Mouse (Mus musculus) CH12.LX (cell line): ENCODE results near the gene Olfr1359. TPM values are rescaled to one million over a fixed set of nuclear protein-coding genes. Genes with fewer than 3 reads are reported as not detected.

ENCODE experiments used
- DNase-seq: peaks from one replicate; pipeline ENCODE4 v3.0.0-alpha.2; 2013; ENCODE audit errors: extremely low read depth
- H3K27ac ChIP-seq: 2 replicates; pipeline ENCODE4 v1.5.1; 2012; ENCODE audit warnings: low read depth, mild to moderate bottlenecking, control low read depth, moderate library complexity; ENCODE audit not compliant: insufficient read depth
- H3K27me3 ChIP-seq: replicated peaks from 2 replicates; pipeline ENCODE3; 2012; ENCODE audit warnings: inconsistent platforms
- H3K36me3 ChIP-seq, 2 experiments: replicated peaks in 1 of 2; 2 replicates each; pipeline versions ENCODE3 to v1.6.1; 2012; ENCODE audit warnings: inconsistent platforms in 1 of 2, low read length in 1 of 2, mild to moderate bottlenecking in 1 of 2, mixed read lengths in 1 of 2, moderate library complexity in 1 of 2; ENCODE audit not compliant: control insufficient read depth in 1 of 2, insufficient read depth in 1 of 2
- H3K4me1 ChIP-seq, 2 experiments: 2 replicates each; pipeline ENCODE4 v1.6.1; 2012; ENCODE audit warnings: inconsistent platforms in 1 of 2, moderate library complexity in 1 of 2; ENCODE audit not compliant: insufficient read depth in 2 of 2, control insufficient read depth in 1 of 2
- H3K4me2 ChIP-seq: 2 replicates; pipeline ENCODE4 v1.6.1; 2012; ENCODE audit warnings: low read depth, mild to moderate bottlenecking, control low read depth; ENCODE audit not compliant: poor library complexity, insufficient read depth, severe bottlenecking
- H3K4me3 ChIP-seq, 3 experiments: fragments of 150-350 bp in 1 of 3; sonication (generic) in 1 of 3; replicated peaks in 1 of 3; 2 replicates each; pipeline versions ENCODE3 to v1.5.1; 2011 to 2012; ENCODE audit warnings: low read depth in 2 of 3, low read length in 2 of 3, mild to moderate bottlenecking in 2 of 3, moderate library complexity in 2 of 3, control low read depth in 1 of 3, improper control_type of control experiment in 1 of 3, inconsistent platforms in 1 of 3, mixed read lengths in 1 of 3; ENCODE audit not compliant: poor library complexity in 1 of 3
- H3K79me2 ChIP-seq: replicated peaks from 2 replicates; pipeline ENCODE4 v1.6.1; 2012; ENCODE audit warnings: mild to moderate bottlenecking, moderate library complexity; ENCODE audit not compliant: control insufficient read depth, poor library complexity, insufficient read depth, severe bottlenecking; ENCODE audit errors: extremely low read depth
- H3K9ac ChIP-seq: 2 replicates; pipeline ENCODE4 v1.6.1; 2012; ENCODE audit warnings: low read depth, mild to moderate bottlenecking, control low read depth, moderate library complexity; ENCODE audit not compliant: insufficient read depth
- H3K9me3 ChIP-seq: replicated peaks from 2 replicates; pipeline ENCODE3; 2012; ENCODE audit warnings: low read length, inconsistent platforms, mixed read lengths
- BHLHE40 ChIP-seq: IDR thresholded peaks from 2 replicates; pipeline ENCODE4 v1.6.1; 2011; ENCODE audit warnings: mild to moderate bottlenecking, low read depth, low read length, improper control_type of control experiment
- CHD2 ChIP-seq: IDR thresholded peaks from 2 replicates; pipeline ENCODE4 v1.6.1; 2011; ENCODE audit warnings: low read length, improper control_type of control experiment
- E2F4 ChIP-seq: IDR thresholded peaks from 2 replicates; pipeline ENCODE4 v1.6.1; 2011; ENCODE audit warnings: low read depth, low read length, improper control_type of control experiment; ENCODE audit not compliant: insufficient replicate concordance
- ETS1 ChIP-seq: conservative IDR thresholded peaks from 2 replicates; pipeline ENCODE4 v1.6.1; 2012; ENCODE audit warnings: low read depth, mild to moderate bottlenecking, inconsistent platforms, low read length, improper control_type of control experiment, moderate library complexity
- GABPA ChIP-seq: IDR thresholded peaks from 2 replicates; pipeline ENCODE4 v1.6.1; 2012; ENCODE audit warnings: low read depth, low read length, improper control_type of control experiment, inconsistent platforms; ENCODE audit not compliant: insufficient replicate concordance
- IRF4 ChIP-seq: IDR thresholded peaks from 2 replicates; pipeline ENCODE4 v1.6.1; 2014; ENCODE audit warnings: low read depth, mild to moderate bottlenecking, inconsistent platforms, low read length, improper control_type of control experiment
- JUN ChIP-seq: IDR thresholded peaks from 2 replicates; pipeline ENCODE4 v1.6.1; 2011; ENCODE audit warnings: low read depth, mild to moderate bottlenecking, low read length, improper control_type of control experiment, moderate library complexity; ENCODE audit not compliant: insufficient read depth
- MAFK ChIP-seq: IDR thresholded peaks from 2 replicates; pipeline ENCODE4 v1.6.1; 2011; ENCODE audit warnings: low read length, improper control_type of control experiment; ENCODE audit not compliant: insufficient replicate concordance
- MEF2A ChIP-seq: IDR thresholded peaks from 2 replicates; pipeline ENCODE4 v1.6.1; 2014; ENCODE audit warnings: low read depth, mild to moderate bottlenecking, inconsistent platforms, low read length, improper control_type of control experiment, borderline replicate concordance
- MXI1 ChIP-seq: IDR thresholded peaks from 2 replicates; pipeline ENCODE4 v1.6.1; 2011; ENCODE audit warnings: mild to moderate bottlenecking, low read depth, low read length, improper control_type of control experiment
- MYC ChIP-seq: IDR thresholded peaks from 2 replicates; pipeline ENCODE4 v1.6.1; 2011; ENCODE audit warnings: low read depth, mild to moderate bottlenecking, improper control_type of control experiment, low read length
- POLR2A ChIP-seq: IDR thresholded peaks from 2 replicates; pipeline ENCODE4 v1.6.1; 2011; ENCODE audit warnings: low read depth, mild to moderate bottlenecking, improper control_type of control experiment, low read length
- POLR2AphosphoS2 ChIP-seq: IDR thresholded peaks from 2 replicates; pipeline ENCODE4 v1.6.1; 2011; ENCODE audit warnings: low read depth, low read length, improper control_type of control experiment
- RAD21 ChIP-seq: IDR thresholded peaks from 2 replicates; pipeline ENCODE4 v1.6.1; 2011; ENCODE audit warnings: low read depth, mild to moderate bottlenecking, low read length, improper control_type of control experiment, moderate library complexity
- RCOR1 ChIP-seq: conservative IDR thresholded peaks from 2 replicates; pipeline ENCODE4 v1.6.1; 2012; ENCODE audit warnings: low read depth, mild to moderate bottlenecking, inconsistent platforms, low read length, improper control_type of control experiment
- SIN3A ChIP-seq: IDR thresholded peaks from 2 replicates; pipeline ENCODE4 v1.6.1; 2012; ENCODE audit warnings: low read length, improper control_type of control experiment, inconsistent platforms
- SMC3 ChIP-seq: IDR thresholded peaks from 2 replicates; pipeline ENCODE4 v1.6.1; 2011; ENCODE audit warnings: low read depth, low read length, improper control_type of control experiment
- TBP ChIP-seq: conservative IDR thresholded peaks from 2 replicates; pipeline ENCODE4 v1.6.1; 2011; ENCODE audit warnings: low read depth, low read length, improper control_type of control experiment
- UBTF ChIP-seq: IDR thresholded peaks from 2 replicates; pipeline ENCODE4 v1.6.1; 2012; ENCODE audit warnings: low read depth, mild to moderate bottlenecking, inconsistent platforms, low read length, improper control_type of control experiment, moderate library complexity
- ZMIZ1 ChIP-seq: IDR thresholded peaks from 2 replicates; pipeline ENCODE4 v1.6.1; 2012; ENCODE audit warnings: low read depth, mild to moderate bottlenecking, inconsistent platforms, low read length, improper control_type of control experiment
- ZNF384 ChIP-seq: IDR thresholded peaks from 2 replicates; pipeline ENCODE4 v1.6.1; 2012; ENCODE audit warnings: low read depth, low read length, improper control_type of control experiment, inconsistent platforms
- dilution Hi-C: fragments of 300-500 bp; cut with MboI; formaldehyde crosslinking; loops from 2 replicates; pipeline ENCODE4 v1.14.3; 2020; ENCODE audit warnings: low sequenced_read_pairs; ENCODE audit not compliant: extremely low pct_unique_long_range_greater_than_20kb, extremely low pct_ligation_motif_present
- in situ Hi-C: fragments of 300-500 bp; cut with MboI; formaldehyde crosslinking; loops from 3 replicates; pipeline ENCODE4 v1.14.3; 2019; ENCODE audit warnings: low sequenced_read_pairs, low pct_ligation_motif_present, low pct_unique_long_range_greater_than_20kb, mixed read lengths
- polyA plus RNA-seq: library from polyadenylated mRNA; unstranded; fragments of >175 nt; gene quantifications from 2 replicates; pipeline ENCODE4 v1.2.1, GENCODE M21; 2012; ENCODE audit warnings: low read depth; ENCODE audit not compliant: insufficient read length
- total RNA-seq, 2 experiments: library from RNA; depleted of rRNA; stranded (reverse); fragments of 300-350 nt in 1 of 2; fragments of >200 nt in 1 of 2; gene quantifications; 2 replicates each; pipeline ENCODE4 v1.2.3; 2012 to 2014

The Olfr1359 gene
- total and polyA plus RNA-seq, 3 experiments, result not detected

DNA sequence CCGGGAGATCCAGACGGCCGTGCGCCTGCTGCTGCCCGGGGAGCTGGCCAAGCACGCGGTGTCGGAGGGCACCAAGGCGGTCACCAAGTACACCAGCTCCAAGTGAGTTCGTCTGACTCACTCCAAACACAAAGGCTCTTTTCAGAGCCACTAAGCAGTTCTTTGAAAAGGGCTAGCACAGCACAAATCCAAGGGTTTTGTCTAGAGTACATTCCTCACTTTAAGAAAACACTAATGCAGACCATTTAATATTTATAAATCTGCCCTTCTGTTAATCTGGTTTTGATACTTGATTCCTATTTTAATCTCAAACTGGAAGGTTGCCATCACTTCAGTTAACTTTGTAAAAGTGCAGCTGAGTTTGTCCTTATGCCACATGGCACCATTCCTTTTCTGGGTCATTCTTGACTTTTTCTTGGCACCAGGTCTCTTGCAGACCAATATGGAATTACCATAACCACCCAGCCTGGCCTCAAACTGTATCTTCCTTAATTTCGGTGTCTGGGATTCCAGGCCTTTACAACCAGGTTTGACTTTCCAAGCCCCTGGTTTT lies 24.5 kb downstream of the Olfr1359 start:
- Histone ChIP-seq H3K9ac (peak overlapping the region; percentile 80), H3K27me3 (no peaks in the 10 kb centered on the region), H3K4me2 (peak overlapping the region; percentile 50; the same call in 1 of the 2 replicates), H3K36me3 (no peaks in the 10 kb centered on the region), H3K4me1 (peaks cover 2 to 28% of the 10 kb centered on the region in 2 experiments; a peak in 2 of 4 replicates), H3K4me3 (peak overlapping the region in 1 of 3 experiments; percentile 47)
- dilution Hi-C loops (no loop called here), in situ Hi-C loops (loop anchor here (25.0 kb wide), 2 partner anchors 215 to 335 kb away; partner anchors contain the start of gene Zfp184)
- TF ChIP-seq MAFK (no peak), MEF2A (no peak), SMC3 (no peak), ZNF384 (no peak), TBP (no peak), CHD2 (peak; percentile 65; the same call in 1 of the 2 replicates), SIN3A (0 out of 2 replicates have a peak, but pooled peaks have one; percentile 1), POLR2A (peak; percentile 91), IRF4 (no peak), GABPA (no peak), MXI1 (no peak), JUN (no peak), RCOR1 (no peak; the same call in 1 of the 2 replicates), BHLHE40 (0 out of 2 replicates have a peak, but pooled peaks have one; percentile 14), E2F4 (0 out of 2 replicates have a peak, but pooled peaks have one; percentile 30), RAD21 (no peak), MYC (no peak; the same call in 1 of the 2 replicates), POLR2AphosphoS2 (peak; percentile 99), ZMIZ1 (peak; percentile 98; the same call in 1 of the 2 replicates), ETS1 (no peak), UBTF (peak; percentile 87)
- TF ChIP-seq, all 38 proteins: peak for 8
- Histone ChIP-seq H3K9me3 (no peaks in the 10 kb centered on the region), H3K27ac (peak overlapping the region; percentile 95), H3K79me2 (no peaks in the 10 kb centered on the region)
- peak; percentile 67 for DNase-seq
